Mouse (Mus musculus): ENCODE data around the gene Ghdc. TPM values are rescaled to one million over a fixed set of nuclear protein-coding genes. Genes with fewer than 3 reads are reported as not detected.

The Ghdc gene
- polyA plus RNA-seq, 1 experiment from 2014 or later: 2.6 TPM

- H3K9ac ChIP-seq (ENCODE audit: low read length): no peak overlapping the region; the same call in 1 of the 2 replicates
- H3K36me3 ChIP-seq (ENCODE audit: control insufficient read depth, insufficient read depth, low read length): no peaks in the 10 kb centered on the region
- no peaks in the 10 kb centered on the region for H3K9me3 ChIP-seq (ENCODE audit: control insufficient read depth, low read length)
- no peak overlapping the region; the same call in 1 of the 2 replicates for H3K27ac ChIP-seq (replicated peaks; ENCODE audit: low read depth, low read length)
- no peak for ATAC-seq (ENCODE audit: insufficient number of reproducible peaks, low FRiP score, low TSS enrichment, low read depth)
- H3K4me2 ChIP-seq (ENCODE audit: low read depth, severe bottlenecking): no peak overlapping the region
- peaks cover 7% of the 10 kb centered on the region; the same call in 1 of the 2 replicates for H3K4me1 ChIP-seq (ENCODE audit: control insufficient read depth, insufficient read depth, low read length)
- H3K4me3 ChIP-seq (ENCODE audit: low read depth, low read length): no peak overlapping the region
- WGBS: 34% methylated on average over 5 of the region's 5 CpGs
- no peak for DNase-seq (ENCODE audit: low spot score)
- H3K27me3 ChIP-seq (ENCODE audit: control insufficient read depth, insufficient read depth, low read length): no peaks in the 10 kb centered on the region
Observed at GRCm38 (mm10) chr11:100724919-100725512, 45.7 kb downstream of the Ghdc start.

DNA sequence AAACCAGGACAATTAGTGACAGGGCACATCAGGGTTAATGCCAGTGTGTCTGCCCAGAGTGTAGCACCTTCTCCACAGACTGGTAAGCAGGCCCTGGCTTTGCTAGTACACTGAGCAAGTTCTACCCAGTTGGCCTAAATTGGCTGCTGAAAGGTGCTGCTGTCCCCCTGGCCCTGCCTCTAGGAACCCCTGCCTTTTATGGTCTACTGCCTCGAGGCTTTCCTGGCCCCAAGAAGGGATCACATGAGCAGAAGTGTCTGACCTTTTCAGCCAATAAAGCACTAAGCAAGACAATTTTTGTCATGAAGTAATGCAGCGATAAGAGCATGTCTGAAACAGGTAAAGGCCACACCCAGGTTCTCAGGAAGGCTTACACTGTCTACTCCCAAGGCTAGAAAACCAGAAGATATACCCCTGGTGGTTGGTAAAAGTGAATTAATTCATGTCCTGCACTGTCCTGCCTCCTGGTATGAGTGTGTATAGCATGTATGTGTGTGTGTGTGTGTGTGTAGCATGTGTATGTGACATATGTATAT is 48.2 kb downstream of the Ghdc start:
- H3K4me1 ChIP-seq (ENCODE audit: control insufficient read depth, insufficient read depth, low read length): peaks cover 7% of the 10 kb centered on the region; the same call in 1 of the 2 replicates
- no peak overlapping the region for H3K4me3 ChIP-seq (ENCODE audit: low read depth, low read length)
- WGBS: 56% methylated on average over 2 of the region's 2 CpGs

GRCm38 (mm10) chr11:100721776-100722492 is 48.8 kb downstream of the Ghdc start:
- no peak overlapping the region for H3K27ac ChIP-seq (replicated peaks; ENCODE audit: low read depth, low read length)

More for the DNA sequence above, 48.2 kb downstream of the Ghdc start:
- Histone ChIP-seq H3K9ac (ENCODE audit: low read length) (no peak overlapping the region), H3K9me3 (ENCODE audit: control insufficient read depth, low read length) (no peaks in the 10 kb centered on the region), H3K4me2 (ENCODE audit: low read depth, severe bottlenecking) (no peak overlapping the region), H3K36me3 (ENCODE audit: control insufficient read depth, insufficient read depth, low read length) (peaks cover 5% of the 10 kb centered on the region; the same call in 1 of the 2 replicates), H3K27me3 (ENCODE audit: control insufficient read depth, insufficient read depth, low read length) (no peaks in the 10 kb centered on the region), H3K27ac (replicated peaks; ENCODE audit: low read depth, low read length) (no peak overlapping the region)
- DNase-seq (ENCODE audit: low spot score): no peak
- no peak for ATAC-seq (ENCODE audit: insufficient number of reproducible peaks, low FRiP score, low TSS enrichment, low read depth)

DNA sequence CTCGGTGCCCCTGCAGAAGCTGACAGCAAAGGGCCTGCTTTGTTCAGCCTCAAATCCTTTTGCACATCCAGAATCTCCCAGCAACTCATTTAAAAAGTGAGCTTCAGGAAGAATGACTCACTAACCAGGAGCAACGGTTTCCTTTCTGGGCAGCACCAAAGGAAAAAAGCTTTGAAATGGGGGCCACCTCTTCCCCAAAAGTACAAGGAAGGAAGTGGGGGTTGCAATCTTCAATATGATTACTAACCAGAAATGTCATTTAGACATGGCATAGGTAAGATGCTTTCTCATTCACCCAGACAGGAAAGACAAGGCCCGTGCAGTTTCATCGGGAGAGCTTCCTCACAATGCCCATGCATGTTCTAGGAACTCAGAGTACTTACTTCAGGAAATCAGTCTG is 49.5 kb downstream of the Ghdc start:
- Histone ChIP-seq H3K9ac (ENCODE audit: low read length) (no peak overlapping the region), H3K4me1 (ENCODE audit: control insufficient read depth, insufficient read depth, low read length) (peaks cover 7% of the 10 kb centered on the region; the same call in 1 of the 2 replicates), H3K9me3 (ENCODE audit: control insufficient read depth, low read length) (no peaks in the 10 kb centered on the region), H3K27ac (replicated peaks; ENCODE audit: low read depth, low read length) (no peak overlapping the region), H3K36me3 (ENCODE audit: control insufficient read depth, insufficient read depth, low read length) (peaks cover 8% of the 10 kb centered on the region; the same call in 1 of the 2 replicates), H3K4me2 (ENCODE audit: low read depth, severe bottlenecking) (no peak overlapping the region), H3K4me3 (ENCODE audit: low read depth, low read length) (no peak overlapping the region), H3K27me3 (ENCODE audit: control insufficient read depth, insufficient read depth, low read length) (no peaks in the 10 kb centered on the region)
- no peak for DNase-seq (ENCODE audit: low spot score)
- WGBS: 86% methylated on average over 4 of the region's 4 CpGs
- ATAC-seq (ENCODE audit: insufficient number of reproducible peaks, low FRiP score, low TSS enrichment, low read depth): no peak

More at GRCm38 (mm10) chr11:100721776-100722492, 48.8 kb downstream of the Ghdc start:
- Histone ChIP-seq H3K4me2 (ENCODE audit: low read depth, severe bottlenecking) (no peak overlapping the region), H3K9me3 (ENCODE audit: control insufficient read depth, low read length) (no peaks in the 10 kb centered on the region), H3K4me1 (ENCODE audit: control insufficient read depth, insufficient read depth, low read length) (peaks cover 7% of the 10 kb centered on the region; the same call in 1 of the 2 replicates), H3K27me3 (ENCODE audit: control insufficient read depth, insufficient read depth, low read length) (no peaks in the 10 kb centered on the region), H3K9ac (ENCODE audit: low read length) (no peak overlapping the region), H3K4me3 (ENCODE audit: low read depth, low read length) (no peak overlapping the region), H3K36me3 (ENCODE audit: control insufficient read depth, insufficient read depth, low read length) (peaks cover 6% of the 10 kb centered on the region; the same call in 1 of the 2 replicates)
- DNase-seq (ENCODE audit: low spot score): no peak
- no peak for ATAC-seq (ENCODE audit: insufficient number of reproducible peaks, low FRiP score, low TSS enrichment, low read depth)
- 84% methylated on average over 8 of the region's 8 CpGs for WGBS

DNA sequence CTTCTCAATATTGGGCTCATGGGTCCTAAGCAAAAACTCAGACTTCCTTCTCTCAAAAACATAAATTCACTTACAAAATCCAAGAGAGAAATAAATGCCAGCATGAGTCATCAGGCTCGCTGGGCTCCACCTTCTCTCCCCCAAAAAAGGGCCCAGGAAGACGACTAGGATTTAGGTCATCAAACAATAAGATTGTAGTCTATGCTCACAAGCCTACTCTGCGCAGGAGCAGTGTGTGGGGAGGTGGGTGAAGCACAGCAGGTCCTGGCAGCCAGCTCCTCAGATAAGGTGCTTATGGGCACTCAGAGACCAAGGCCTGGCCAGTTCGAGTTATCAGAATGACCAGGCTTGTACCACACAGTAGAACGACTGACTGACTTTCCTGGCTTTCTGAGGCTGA is 50.4 kb downstream of the Ghdc start:
- Histone ChIP-seq H3K4me2 (ENCODE audit: low read depth, severe bottlenecking) (no peak overlapping the region), H3K36me3 (ENCODE audit: control insufficient read depth, insufficient read depth, low read length) (peaks cover 14% of the 10 kb centered on the region), H3K9me3 (ENCODE audit: control insufficient read depth, low read length) (no peaks in the 10 kb centered on the region), H3K27ac (replicated peaks; ENCODE audit: low read depth, low read length) (no peak overlapping the region), H3K27me3 (ENCODE audit: control insufficient read depth, insufficient read depth, low read length) (no peaks in the 10 kb centered on the region), H3K4me1 (ENCODE audit: control insufficient read depth, insufficient read depth, low read length) (peaks cover 7% of the 10 kb centered on the region; the same call in 1 of the 2 replicates), H3K9ac (ENCODE audit: low read length) (no peak overlapping the region), H3K4me3 (ENCODE audit: low read depth, low read length) (no peak overlapping the region)
- 86% methylated on average over 5 of the region's 5 CpGs for WGBS
- DNase-seq (ENCODE audit: low spot score) (no peak), ATAC-seq (ENCODE audit: insufficient number of reproducible peaks, low FRiP score, low TSS enrichment, low read depth) (no peak)

DNA sequence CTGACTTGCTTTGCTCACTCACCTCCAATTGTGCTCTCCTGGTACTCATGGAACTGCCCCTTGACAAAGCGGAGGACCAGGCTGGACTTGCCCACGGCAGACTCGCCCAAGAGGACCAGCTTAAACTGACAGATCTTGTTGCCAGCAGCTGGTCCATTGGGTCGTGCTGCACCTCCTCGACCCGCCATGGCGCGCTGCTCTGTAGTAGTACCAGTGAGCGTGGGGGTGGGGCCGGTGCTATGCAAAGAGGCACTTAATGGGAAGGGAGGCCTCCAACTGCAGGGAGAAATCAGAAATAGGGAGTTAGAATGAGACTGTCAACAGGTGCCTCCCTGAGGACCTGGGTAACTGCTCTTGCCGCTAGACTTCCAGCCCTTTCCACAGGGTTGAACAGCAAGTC is 50.9 kb downstream of the Ghdc start:
- ATAC-seq (ENCODE audit: insufficient number of reproducible peaks, low FRiP score, low TSS enrichment, low read depth) (no peak), DNase-seq (ENCODE audit: low spot score) (no peak)
- Histone ChIP-seq H3K4me3 (ENCODE audit: low read depth, low read length) (no peak overlapping the region), H3K27ac (replicated peaks; ENCODE audit: low read depth, low read length) (no peak overlapping the region), H3K4me2 (ENCODE audit: low read depth, severe bottlenecking) (no peak overlapping the region), H3K36me3 (ENCODE audit: control insufficient read depth, insufficient read depth, low read length) (peaks cover 14% of the 10 kb centered on the region), H3K9ac (ENCODE audit: low read length) (no peak overlapping the region), H3K4me1 (ENCODE audit: control insufficient read depth, insufficient read depth, low read length) (peaks cover 3% of the 10 kb centered on the region; the same call in 1 of the 2 replicates), H3K9me3 (ENCODE audit: control insufficient read depth, low read length) (no peaks in the 10 kb centered on the region), H3K27me3 (ENCODE audit: control insufficient read depth, insufficient read depth, low read length) (no peaks in the 10 kb centered on the region)
- 85% methylated on average over 11 of the region's 11 CpGs for WGBS

GRCm38 (mm10) chr11:100719312-100719711 is 51.4 kb downstream of the Ghdc start:
- peaks cover 3% of the 10 kb centered on the region for H3K4me1 ChIP-seq (ENCODE audit: control insufficient read depth, insufficient read depth, low read length)
- no peaks in the 10 kb centered on the region for H3K27me3 ChIP-seq (ENCODE audit: control insufficient read depth, insufficient read depth, low read length)
- H3K36me3 ChIP-seq (ENCODE audit: control insufficient read depth, insufficient read depth, low read length): peaks cover 14% of the 10 kb centered on the region
- WGBS: 85% methylated on average over 3 of the region's 3 CpGs
- H3K4me2 ChIP-seq (ENCODE audit: low read depth, severe bottlenecking): no peak overlapping the region
- H3K9ac ChIP-seq (ENCODE audit: low read length): no peak overlapping the region
- ATAC-seq (ENCODE audit: insufficient number of reproducible peaks, low FRiP score, low TSS enrichment, low read depth) (no peak), DNase-seq (ENCODE audit: low spot score) (no peak)
- H3K9me3 ChIP-seq (ENCODE audit: control insufficient read depth, low read length): no peaks in the 10 kb centered on the region
- H3K27ac ChIP-seq (replicated peaks; ENCODE audit: low read depth, low read length): no peak overlapping the region
- no peak overlapping the region for H3K4me3 ChIP-seq (ENCODE audit: low read depth, low read length)

DNA sequence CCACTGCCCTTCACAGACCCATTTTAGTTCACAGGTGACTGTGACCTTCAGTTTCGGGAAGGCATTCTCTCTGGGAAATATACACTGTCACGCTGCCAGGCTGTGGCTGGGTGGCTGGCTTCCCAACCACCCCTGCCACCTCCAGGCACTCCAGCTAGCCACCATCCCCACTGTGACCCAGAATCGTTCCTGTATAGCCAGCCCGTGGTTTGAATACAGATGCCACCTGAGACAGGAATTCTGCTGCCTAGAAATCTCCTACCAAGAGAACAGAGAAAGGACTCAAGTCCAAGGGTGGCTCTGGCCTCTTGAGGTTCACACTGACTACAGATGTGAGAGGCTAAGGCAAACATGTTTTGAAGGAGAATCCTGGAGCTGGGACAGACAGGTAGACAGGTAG is 51.9 kb downstream of the Ghdc start:
- no peak overlapping the region for H3K4me2 ChIP-seq (ENCODE audit: low read depth, severe bottlenecking)
- H3K4me3 ChIP-seq (ENCODE audit: low read depth, low read length): no peak overlapping the region
- no peak overlapping the region for H3K27ac ChIP-seq (replicated peaks; ENCODE audit: low read depth, low read length)
- ATAC-seq (ENCODE audit: insufficient number of reproducible peaks, low FRiP score, low TSS enrichment, low read depth) (no peak), DNase-seq (ENCODE audit: low spot score) (no peak)
- H3K36me3 ChIP-seq (ENCODE audit: control insufficient read depth, insufficient read depth, low read length): peaks cover 14% of the 10 kb centered on the region
- no peak overlapping the region for H3K9ac ChIP-seq (ENCODE audit: low read length)
- no peaks in the 10 kb centered on the region for H3K27me3 ChIP-seq (ENCODE audit: control insufficient read depth, insufficient read depth, low read length)
- 87% methylated on average over 4 of the region's 4 CpGs for WGBS
- H3K4me1 ChIP-seq (ENCODE audit: control insufficient read depth, insufficient read depth, low read length): peaks cover 7% of the 10 kb centered on the region
- no peaks in the 10 kb centered on the region for H3K9me3 ChIP-seq (ENCODE audit: control insufficient read depth, low read length)
